In genomic region chr9:115304149-115304548, GRCm38 (mm10) we compare ENCODE assay signal across 16 mouse cellular contexts.
"Had no signal": no experiment of that assay in that cellular context is flagged by ENCODE, and none has a peak within 500 bp of the region (broad histone marks: within the 10 kb centered on the region; RNA-seq: fewer than 3 reads in every experiment).

No protein-coding gene starts in this region.

- H3K4me3 ChIP-seq: lung, embryonic 15.5 days; midbrain, embryonic 13.5 days; midbrain, embryonic 15.5 days; neural tube, embryonic 12.5 days; stomach, embryonic 15.5 days had no signal

- H3K9ac ChIP-seq: lung, embryonic 15.5 days; midbrain, embryonic 15.5 days; neural tube, embryonic 12.5 days; stomach, embryonic 15.5 days had no signal

- DNase-seq: lung, adult 2 months; lung, postnatal 14 days; lung, postnatal 36 days; right cerebral cortex, postnatal 14 days; thymus, adult 2 months; thymus, postnatal 25 days had no signal

- H3K36me3 ChIP-seq: lung, embryonic 15.5 days; midbrain, embryonic 13.5 days; midbrain, embryonic 15.5 days; stomach, embryonic 15.5 days had no signal

- H3K27me3 ChIP-seq: lung, embryonic 15.5 days; megakaryocyte, embryonic 14.5 days; midbrain, embryonic 13.5 days; midbrain, embryonic 15.5 days; neural tube, embryonic 12.5 days; stomach, embryonic 15.5 days had no signal

- H3K9me3 ChIP-seq: lung, embryonic 15.5 days; megakaryocyte, embryonic 14.5 days; midbrain, embryonic 13.5 days; midbrain, embryonic 15.5 days; neural tube, embryonic 12.5 days; stomach, embryonic 15.5 days had no signal

- ATAC-seq: lung, postnatal 0 days; midbrain, embryonic 13.5 days; midbrain, embryonic 15.5 days had no signal

- H3K4me2 ChIP-seq: lung, embryonic 15.5 days; midbrain, embryonic 11.5 days; midbrain, embryonic 15.5 days; neural tube, embryonic 12.5 days; stomach, embryonic 15.5 days had no signal

- H3K27ac ChIP-seq: lung, embryonic 15.5 days; macrophage; midbrain, embryonic 13.5 days; midbrain, embryonic 15.5 days; neural tube, embryonic 12.5 days; stomach, embryonic 15.5 days; stomach, postnatal 0 days had no signal
